Mouse (Mus musculus) heart, postnatal 0 days (tissue): ENCODE measurements around the gene Gm10112. TPM values are rescaled to one million over a fixed set of nuclear protein-coding genes. Genes with fewer than 3 reads are reported as not detected.

Experiments used
- ATAC-seq: fragments of 200-750 bp; cut with Nextera tagmentation; 2 replicates; pipeline ENCODE4 v1.8.0; 2017; ENCODE audit warnings: low read depth, moderate number of reproducible peaks, moderate library complexity; ENCODE audit not compliant: insufficient read depth
- DNase-seq: peaks from one replicate; pipeline ENCODE4 v3.0.0-alpha.2; 2016; ENCODE audit warnings: low spot score
- H3K27ac ChIP-seq: fragments of 300-500 bp; sonication (generic); 2 replicates; pipeline ENCODE4 v1.5.1; 2014; ENCODE audit warnings: low read depth, mild to moderate bottlenecking
- H3K27me3 ChIP-seq: fragments of 300-500 bp; sonication (generic); 2 replicates; pipeline ENCODE4 v1.6.1; 2014; ENCODE audit warnings: low read length, mixed read lengths; ENCODE audit not compliant: control insufficient read depth, insufficient read depth
- H3K36me3 ChIP-seq: fragments of 300-500 bp; sonication (generic); replicated peaks from 2 replicates; pipeline ENCODE4 v1.6.1; 2014; ENCODE audit warnings: low read length, mixed read lengths; ENCODE audit not compliant: control insufficient read depth, insufficient read depth
- H3K4me1 ChIP-seq: fragments of 300-500 bp; sonication (generic); 2 replicates; pipeline ENCODE4 v1.6.1; 2014; ENCODE audit warnings: antibody characterized with exemption; ENCODE audit not compliant: control insufficient read depth, insufficient read depth
- H3K4me2 ChIP-seq: fragments of 300-500 bp; sonication (generic); 2 replicates; pipeline ENCODE4 v1.6.1; 2014; ENCODE audit warnings: low read depth, mild to moderate bottlenecking, low read length, moderate library complexity
- H3K4me3 ChIP-seq: fragments of 300-500 bp; sonication (generic); 2 replicates; pipeline ENCODE4 v1.5.1; 2014; ENCODE audit warnings: low read depth, low read length
- H3K9ac ChIP-seq: fragments of 300-500 bp; sonication (generic); replicated peaks from 2 replicates; pipeline ENCODE4 v1.6.1; 2014; ENCODE audit warnings: low read depth, low read length, mixed read lengths
- H3K9me3 ChIP-seq: fragments of 300-500 bp; sonication (generic); replicated peaks from 2 replicates; pipeline ENCODE4 v1.6.1; 2016; ENCODE audit warnings: low read length; ENCODE audit not compliant: control insufficient read depth
- CTCF ChIP-seq: IDR thresholded peaks from 2 replicates; pipeline ENCODE4 v1.5.1; 2016; ENCODE audit warnings: antibody characterized with exemption, control low read depth, low read depth
- EP300 ChIP-seq: IDR thresholded peaks from 2 replicates; pipeline ENCODE4 v1.6.1; 2016; ENCODE audit warnings: antibody characterized with exemption, low read depth
- WGBS: fragments of 180-500 bp; shearing (Covaris S2); extraction: QIAGEN DNeasy Blood & Tissue Kit; methylation state at CpG from one replicate; pipeline ENCODE4 v1.1.7; 2014; 5-methylcytosine and 5-hydroxymethylcytosine counted together
- polyA plus RNA-seq: library from polyadenylated mRNA; unstranded; fragments of >200 nt; fragmentation: Nextera tagmentation; extraction: Ambion mirVana; gene quantifications from 2 replicates; pipeline ENCODE4 v1.2.1, GENCODE M21; 2015
- total RNA-seq: library from RNA; depleted of rRNA; stranded (reverse); fragments of >200 nt; gene quantifications from 2 replicates; pipeline ENCODE4 v1.2.3, GENCODE M21; 2014; ENCODE audit warnings: low replicate concordance; rRNA removed

Gene Gm10112
- not detected in 2 replicates for total RNA-seq
- polyA plus RNA-seq, result not detected in 2 replicates

DNA sequence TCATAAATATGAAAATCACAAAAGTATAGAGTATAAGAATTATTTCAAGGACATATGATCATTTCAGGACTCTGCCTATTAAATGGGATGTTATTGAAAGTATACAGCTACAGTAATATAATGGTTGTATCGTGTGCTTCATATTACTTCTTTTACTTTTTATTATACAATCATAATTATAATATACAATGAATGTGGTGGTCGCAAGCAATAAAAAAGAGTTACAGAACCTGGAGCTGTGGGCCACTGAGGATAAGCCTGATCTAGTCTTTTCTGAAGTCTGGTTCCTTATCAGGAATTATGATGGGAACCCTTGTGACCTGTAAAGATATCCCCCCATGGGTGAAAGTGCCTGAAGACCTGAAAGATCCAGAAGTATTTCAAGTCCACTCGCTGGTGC lies at the start of gene Gm10112:
Gene Gm10112, plus strand, starts transcription at position 301 of the 400 bp plus-strand sequence.
- Histone ChIP-seq H3K4me2 (no peak within 1 kb of the TSS), H3K36me3 (no peaks in the 10 kb centered on the region), H3K4me3 (no peak within 1 kb of the TSS), H3K27me3 (no peaks in the 10 kb centered on the region), H3K9ac (no peak within 1 kb of the TSS), H3K27ac (no peak within 1 kb of the TSS), H3K9me3 (no peaks in the 10 kb centered on the region), H3K4me1 (no peaks in the 10 kb centered on the region)
- ATAC-seq (no peak), DNase-seq (no peak)
- TF ChIP-seq CTCF, result no peak
- no peak for TF ChIP-seq EP300
- WGBS, result 80% methylated on average over 3 of the region's 3 CpGs

DNA sequence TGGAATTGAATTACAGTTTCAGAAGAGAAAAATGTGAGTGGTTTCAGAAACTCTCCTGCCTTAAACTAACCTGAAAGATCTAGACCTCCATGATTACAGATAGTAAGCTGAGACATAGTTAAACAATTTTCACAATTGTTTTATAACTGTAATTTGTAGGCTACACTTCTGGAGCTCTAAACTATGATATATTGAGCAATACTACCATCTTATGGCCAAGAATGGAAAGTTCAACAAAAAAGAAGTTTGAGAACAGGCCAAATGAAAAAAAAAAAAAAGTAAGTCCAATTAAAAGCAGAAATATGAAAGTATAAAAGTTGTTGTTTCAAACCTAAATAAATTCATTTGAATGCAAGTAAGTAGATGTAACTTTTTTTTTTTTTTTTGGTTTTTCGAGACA lies 21.4 kb downstream of the Gm10112 start:
- WGBS, result 40% methylated on average over 1 of the region's 1 CpGs
- H3K4me2 ChIP-seq, result no peak overlapping the region
- ATAC-seq (no peak), DNase-seq (no peak)
- TF ChIP-seq EP300 (no peak), CTCF (no peak)
- H3K9ac ChIP-seq, result no peak overlapping the region
- no peak overlapping the region for H3K27ac ChIP-seq
- no peaks in the 10 kb centered on the region for H3K27me3 ChIP-seq
- H3K9me3 ChIP-seq, result no peaks in the 10 kb centered on the region
- H3K36me3 ChIP-seq, result no peaks in the 10 kb centered on the region
- no peak overlapping the region for H3K4me3 ChIP-seq
- no peaks in the 10 kb centered on the region for H3K4me1 ChIP-seq

DNA sequence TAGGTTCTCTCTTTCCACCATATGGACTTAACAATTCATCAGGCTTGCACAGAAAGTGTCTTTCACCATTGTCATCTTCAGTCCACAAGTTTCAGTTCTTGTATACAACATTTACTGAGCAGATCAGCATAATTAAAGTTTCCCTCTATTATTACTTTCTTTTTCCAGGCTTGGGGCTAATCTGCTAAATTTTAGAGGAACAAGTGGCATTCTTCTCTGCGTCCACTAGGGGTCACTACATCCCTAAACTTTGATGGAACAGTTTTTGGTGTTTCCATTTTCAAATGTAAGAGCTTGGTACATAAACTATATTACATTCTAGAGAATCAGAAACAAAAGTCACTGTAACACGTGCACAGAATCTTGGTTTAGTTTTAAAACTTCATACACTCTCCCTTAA lies 28.2 kb downstream of the Gm10112 start:
- Histone ChIP-seq H3K9ac (no peak overlapping the region), H3K27ac (no peak overlapping the region), H3K4me3 (no peak overlapping the region), H3K9me3 (no peaks in the 10 kb centered on the region), H3K36me3 (no peaks in the 10 kb centered on the region), H3K4me2 (no peak overlapping the region), H3K27me3 (no peaks in the 10 kb centered on the region), H3K4me1 (no peaks in the 10 kb centered on the region)
- 6% methylated on average over 2 of the region's 2 CpGs for WGBS
- no peak for DNase-seq
- peak; percentile 50 for TF ChIP-seq CTCF
- TF ChIP-seq EP300, result no peak
- ATAC-seq, result no peak

DNA sequence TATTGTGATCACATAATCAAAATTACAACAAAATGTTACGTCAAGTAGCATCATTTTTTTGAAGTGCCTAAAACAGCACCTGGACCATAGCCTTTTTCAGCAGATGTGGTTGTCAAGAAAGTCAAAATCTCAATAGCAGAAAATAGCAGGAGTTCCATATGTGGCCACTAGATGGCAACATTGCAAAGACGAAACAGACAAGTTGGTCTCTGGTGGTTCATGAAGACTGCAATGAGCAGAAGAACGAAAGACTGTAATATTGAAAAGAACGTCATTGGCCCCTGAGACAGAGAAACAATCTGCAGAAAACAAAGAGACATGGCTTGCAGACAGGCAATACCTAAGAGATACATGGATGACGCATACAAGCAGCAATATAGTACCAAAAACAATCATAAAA lies 42.1 kb downstream of the Gm10112 start:
- Histone ChIP-seq H3K27me3 (no peaks in the 10 kb centered on the region), H3K4me2 (no peak overlapping the region), H3K9me3 (no peaks in the 10 kb centered on the region), H3K9ac (no peak overlapping the region), H3K4me3 (no peak overlapping the region), H3K36me3 (no peaks in the 10 kb centered on the region), H3K27ac (no peak overlapping the region), H3K4me1 (no peaks in the 10 kb centered on the region)
- WGBS, result 14% methylated on average over 5 of the region's 5 CpGs
- peak; percentile 72 for TF ChIP-seq CTCF
- TF ChIP-seq EP300, result no peak
- ATAC-seq (no peak), DNase-seq (no peak)

Other genes starting within 250 kb of the Gm10112 start
- gene Cylc1, start 57.9 kb upstream of the Gm10112 start, total RNA-seq, result not detected in 2 replicates
- not detected in 2 replicates for gene Cylc1, start 57.9 kb upstream of the Gm10112 start, polyA plus RNA-seq